Mouse (Mus musculus) olfactory bulb, adult 2 months (tissue): ENCODE data around the gene Crmp1.

Source experiments
- CTCF ChIP-seq: fragments of 200-500 bp; IDR thresholded peaks from 2 replicates; pipeline ENCODE4 v1.5.1; 2012; ENCODE audit warnings: low read depth, mild to moderate bottlenecking, low read length, moderate library complexity; ENCODE audit not compliant: insufficient read depth
- POLR2A ChIP-seq: fragments of 200-500 bp; IDR thresholded peaks from 2 replicates; pipeline ENCODE4 v1.6.1; 2012; ENCODE audit warnings: mild to moderate bottlenecking, low read depth, low read length, moderate library complexity; ENCODE audit not compliant: insufficient read depth

DNA sequence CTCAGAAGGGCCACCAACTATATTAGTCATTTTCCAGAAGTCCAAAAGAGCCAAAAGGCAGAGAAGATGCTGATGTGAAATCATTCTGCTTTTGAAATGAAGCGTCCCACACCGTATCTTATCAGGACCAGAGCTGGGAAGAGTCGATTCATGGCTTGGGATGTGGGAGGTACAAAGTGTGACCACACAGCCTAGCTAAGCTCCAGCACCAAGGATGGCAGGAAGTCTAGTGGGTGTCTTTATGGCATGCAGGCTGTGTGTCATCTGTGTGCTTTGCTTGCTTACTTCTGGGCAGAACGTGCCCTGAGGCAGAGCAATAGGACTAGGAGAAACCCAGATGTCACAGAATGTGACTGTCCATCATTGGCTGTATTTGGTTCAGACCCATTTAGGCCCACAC lies 79.0 kb downstream of the Crmp1 start:
- TF ChIP-seq CTCF (no peak), POLR2A (no peak)
